Mouse (Mus musculus) bone marrow macrophage, adult 2 months (primary cell): ENCODE data around the gene Gm47959.

Experiments
- CTCF ChIP-seq: IDR thresholded peaks from 2 replicates; pipeline ENCODE4 v1.5.1; 2012; ENCODE audit warnings: low read depth, mild to moderate bottlenecking, low read length, moderate library complexity
- POLR2A ChIP-seq: IDR thresholded peaks from 2 replicates; pipeline ENCODE4 v1.6.1; 2012; ENCODE audit warnings: mild to moderate bottlenecking, low read depth, low read length, borderline replicate concordance

DNA sequence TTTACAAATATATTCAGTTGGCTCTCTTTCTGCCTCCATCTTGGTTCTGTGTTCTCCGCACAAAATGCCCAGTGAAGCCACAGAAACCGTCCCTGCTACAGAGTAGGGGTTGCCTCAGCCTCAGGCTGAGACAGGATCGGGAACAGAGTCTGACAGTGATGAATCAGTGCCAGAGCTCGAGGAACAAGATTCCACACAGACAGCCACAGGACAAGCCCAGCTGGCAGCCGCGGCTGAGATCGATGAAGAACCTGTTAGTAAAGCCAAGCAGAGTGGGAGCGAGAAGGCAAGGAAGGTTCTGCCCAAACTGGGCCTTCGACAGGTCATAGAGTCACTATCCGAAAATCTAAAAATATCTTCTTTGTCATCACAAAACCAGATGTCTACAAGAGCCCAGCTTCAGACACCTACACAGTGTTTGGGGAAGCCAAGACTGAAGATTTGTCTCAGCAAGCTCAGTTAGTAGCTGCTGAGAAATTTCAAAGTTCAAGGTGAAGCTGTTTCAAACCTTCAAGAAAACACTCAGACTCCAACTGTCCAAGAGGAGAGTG is 15.1 kb downstream of the Gm47959 start:
- TF ChIP-seq CTCF (no peak), POLR2A (no peak)
